Mouse (Mus musculus) cerebellum, adult 9-10 months (tissue): Measurements from ENCODE around the gene Ptprb.

Experiments used
- DNase-seq: peaks from one replicate; pipeline ENCODE4 v3.0.0; 2022

The Ptprb gene

GRCm38 (mm10) chr10:116297854-116298253 lies 22.5 kb downstream of the Ptprb start:
- no peak for DNase-seq

GRCm38 (mm10) chr10:116300824-116301223 lies 25.5 kb downstream of the Ptprb start:
- no peak for DNase-seq

- no peak for DNase-seq
Observed at GRCm38 (mm10) chr10:116301258-116301657, 25.9 kb downstream of the Ptprb start.

- DNase-seq, result no peak
Observed at GRCm38 (mm10) chr10:116304355-116304754, 29.0 kb downstream of the Ptprb start.

- DNase-seq, result no peak
Observed at GRCm38 (mm10) chr10:116309460-116309859, 34.1 kb downstream of the Ptprb start.

- DNase-seq, result no peak
Observed at GRCm38 (mm10) chr10:116310516-116311210, 35.3 kb downstream of the Ptprb start.

GRCm38 (mm10) chr10:116319246-116319645 lies 43.9 kb downstream of the Ptprb start:
- peak; percentile 79 for DNase-seq

GRCm38 (mm10) chr10:116329086-116329485 lies 53.8 kb downstream of the Ptprb start:
- DNase-seq, result no peak

- peak; percentile 90 for DNase-seq
Observed at GRCm38 (mm10) chr10:116330458-116330857, 55.1 kb downstream of the Ptprb start.

GRCm38 (mm10) chr10:116330961-116331510 lies 55.7 kb downstream of the Ptprb start:
- peak; percentile 32 for DNase-seq

- no peak for DNase-seq
Observed at GRCm38 (mm10) chr10:116333666-116334065, 58.3 kb downstream of the Ptprb start.

- DNase-seq, result no peak
Observed at GRCm38 (mm10) chr10:116334120-116334519, 58.8 kb downstream of the Ptprb start.

GRCm38 (mm10) chr10:116335328-116335727 lies 60.0 kb downstream of the Ptprb start:
- DNase-seq, result no peak

- no peak for DNase-seq
Observed at GRCm38 (mm10) chr10:116341194-116341593, 65.9 kb downstream of the Ptprb start.

GRCm38 (mm10) chr10:116346618-116347184 lies 71.4 kb downstream of the Ptprb start:
- DNase-seq, result no peak

GRCm38 (mm10) chr10:116349004-116349403 lies 73.7 kb downstream of the Ptprb start:
- DNase-seq, result no peak

GRCm38 (mm10) chr10:116350532-116350931 lies 75.2 kb downstream of the Ptprb start:
- no peak for DNase-seq

GRCm38 (mm10) chr10:116354372-116354771 lies 79.0 kb downstream of the Ptprb start:
- no peak for DNase-seq

- DNase-seq, result peak; percentile 97
Observed at GRCm38 (mm10) chr10:116362181-116362580, 86.9 kb downstream of the Ptprb start.

GRCm38 (mm10) chr10:116362645-116363044 lies 87.3 kb downstream of the Ptprb start:
- no peak for DNase-seq

GRCm38 (mm10) chr10:116364759-116365158 lies 89.4 kb downstream of the Ptprb start:
- DNase-seq, result no peak

GRCm38 (mm10) chr10:116370991-116371725 lies 95.8 kb downstream of the Ptprb start:
- DNase-seq, result no peak

- peak; percentile 87 for DNase-seq
Observed at GRCm38 (mm10) chr10:116374111-116374510, 98.8 kb downstream of the Ptprb start.

GRCm38 (mm10) chr10:116376853-116377252 lies 101.5 kb downstream of the Ptprb start:
- DNase-seq, result no peak
